Mouse (Mus musculus): ENCODE data around the gene Efnb2. TPM values are rescaled to one million over a fixed set of nuclear protein-coding genes. Genes with fewer than 3 reads are reported as not detected.

Efnb2 gene
- 33.8 and 34.7 TPM in 2 replicates for polyA plus RNA-seq (2016; fragmentation: Nextera tagmentation; extraction: Ambion mirVana)

- H3K9me3 ChIP-seq, result no peaks in the 10 kb centered on the region
- DNase-seq (ENCODE audit: low spot score), result peak; percentile 96
- under 1% methylated on average over 70 of the region's 70 CpGs for WGBS
- H3K27me3 ChIP-seq (ENCODE audit: insufficient read depth, poor library complexity, severe bottlenecking), result no peaks in the 10 kb centered on the region
- peaks cover 30% of the 10 kb centered on the region for H3K4me1 ChIP-seq (replicated peaks)
- peak within 1 kb of the TSS; percentile 98 for H3K4me3 ChIP-seq
- peaks cover 30% of the 10 kb centered on the region for H3K36me3 ChIP-seq
- peak within 1 kb of the TSS; percentile 98 for H3K27ac ChIP-seq
These were observed at the start of gene Efnb2 for GRCm38 (mm10) chr8:8661103-8661758. Gene Efnb2, minus strand, starts transcription at chr8:8661242.

DNA sequence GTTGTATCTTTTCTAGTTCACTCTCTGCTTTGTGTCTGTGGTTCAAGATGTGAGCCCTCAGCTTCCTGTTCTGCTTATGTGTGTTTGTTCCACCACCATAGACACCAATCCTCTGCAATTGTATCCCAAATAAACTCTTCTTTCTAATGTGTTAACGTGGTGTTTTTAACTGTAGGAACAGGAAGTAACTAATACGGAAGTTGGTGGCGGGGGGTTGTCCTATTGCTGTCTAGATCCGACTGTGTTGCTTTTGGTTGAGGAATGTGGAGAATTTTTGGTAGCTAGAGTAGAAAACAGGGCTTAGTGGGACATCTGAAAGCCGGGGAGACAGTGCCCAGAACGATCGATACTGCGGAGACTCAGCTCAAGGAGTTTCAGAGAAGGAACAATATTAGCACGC lies 43.8 kb upstream of the Efnb2 start:
- Histone ChIP-seq H3K27me3 (ENCODE audit: insufficient read depth, poor library complexity, severe bottlenecking) (no peaks in the 10 kb centered on the region), H3K27ac (no peak overlapping the region), H3K4me3 (no peak overlapping the region), H3K4me1 (replicated peaks) (no peaks in the 10 kb centered on the region), H3K36me3 (no peaks in the 10 kb centered on the region), H3K9me3 (no peaks in the 10 kb centered on the region)
- no peak for DNase-seq (ENCODE audit: low spot score)
- 77% methylated on average over 9 of the region's 9 CpGs for WGBS

GRCm38 (mm10) chr8:8703668-8704067 lies 42.6 kb upstream of the Efnb2 start:
- Histone ChIP-seq H3K27ac (no peak overlapping the region), H3K9me3 (no peaks in the 10 kb centered on the region), H3K36me3 (no peaks in the 10 kb centered on the region), H3K4me3 (no peak overlapping the region), H3K4me1 (replicated peaks) (no peaks in the 10 kb centered on the region), H3K27me3 (ENCODE audit: insufficient read depth, poor library complexity, severe bottlenecking) (no peaks in the 10 kb centered on the region)
- DNase-seq (ENCODE audit: low spot score), result no peak
- WGBS, result 83% methylated on average over 2 of the region's 2 CpGs

DNA sequence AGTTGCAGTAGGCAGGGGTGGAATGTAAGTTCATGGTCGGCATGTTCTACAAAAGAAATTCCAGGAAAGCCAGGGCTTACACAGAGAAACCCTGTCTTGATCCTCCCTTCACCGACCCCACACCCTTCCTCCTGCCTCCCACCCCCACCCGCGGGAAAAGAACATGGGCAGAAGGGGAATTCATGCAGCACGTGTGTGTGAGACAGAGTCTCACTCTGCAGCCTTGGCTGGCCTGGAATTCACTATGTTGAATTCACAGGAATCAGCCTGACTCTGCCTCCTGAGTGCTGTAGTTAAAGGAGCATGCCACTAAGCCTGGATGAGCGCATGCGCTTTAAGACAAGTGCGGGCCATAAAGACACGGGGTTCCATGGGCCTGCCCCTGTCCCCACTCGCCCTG lies 39.8 kb upstream of the Efnb2 start:
- Histone ChIP-seq H3K36me3 (no peaks in the 10 kb centered on the region), H3K27me3 (ENCODE audit: insufficient read depth, poor library complexity, severe bottlenecking) (no peaks in the 10 kb centered on the region), H3K4me3 (no peak overlapping the region), H3K9me3 (no peaks in the 10 kb centered on the region), H3K4me1 (replicated peaks) (no peaks in the 10 kb centered on the region), H3K27ac (no peak overlapping the region)
- no peak for DNase-seq (ENCODE audit: low spot score)
- 90% methylated on average over 10 of the region's 10 CpGs for WGBS

- Histone ChIP-seq H3K36me3 (no peaks in the 10 kb centered on the region), H3K27me3 (ENCODE audit: insufficient read depth, poor library complexity, severe bottlenecking) (no peaks in the 10 kb centered on the region), H3K9me3 (no peaks in the 10 kb centered on the region), H3K27ac (no peak overlapping the region), H3K4me1 (replicated peaks) (no peaks in the 10 kb centered on the region), H3K4me3 (no peak overlapping the region)
- 75% methylated on average over 4 of the region's 4 CpGs for WGBS
- no peak for DNase-seq (ENCODE audit: low spot score)
These were observed 39.2 kb upstream of the Efnb2 start for GRCm38 (mm10) chr8:8700229-8700628.

GRCm38 (mm10) chr8:8690146-8691092 lies 29.4 kb upstream of the Efnb2 start, which contains the start of gene Arglu1:
Gene Arglu1, minus strand, starts transcription at chr8:8690521.
- DNase-seq (ENCODE audit: low spot score), result peak; percentile 95
- H3K27ac ChIP-seq, result peak within 1 kb of the TSS; percentile 100
- under 1% methylated on average over 81 of the region's 81 CpGs for WGBS
- H3K27me3 ChIP-seq (ENCODE audit: insufficient read depth, poor library complexity, severe bottlenecking), result no peaks in the 10 kb centered on the region
- H3K36me3 ChIP-seq, result no peaks in the 10 kb centered on the region
- H3K9me3 ChIP-seq, result no peaks in the 10 kb centered on the region
- H3K4me3 ChIP-seq, result peak within 1 kb of the TSS; percentile 90
- H3K4me1 ChIP-seq (replicated peaks), result peaks cover 41% of the 10 kb centered on the region

DNA sequence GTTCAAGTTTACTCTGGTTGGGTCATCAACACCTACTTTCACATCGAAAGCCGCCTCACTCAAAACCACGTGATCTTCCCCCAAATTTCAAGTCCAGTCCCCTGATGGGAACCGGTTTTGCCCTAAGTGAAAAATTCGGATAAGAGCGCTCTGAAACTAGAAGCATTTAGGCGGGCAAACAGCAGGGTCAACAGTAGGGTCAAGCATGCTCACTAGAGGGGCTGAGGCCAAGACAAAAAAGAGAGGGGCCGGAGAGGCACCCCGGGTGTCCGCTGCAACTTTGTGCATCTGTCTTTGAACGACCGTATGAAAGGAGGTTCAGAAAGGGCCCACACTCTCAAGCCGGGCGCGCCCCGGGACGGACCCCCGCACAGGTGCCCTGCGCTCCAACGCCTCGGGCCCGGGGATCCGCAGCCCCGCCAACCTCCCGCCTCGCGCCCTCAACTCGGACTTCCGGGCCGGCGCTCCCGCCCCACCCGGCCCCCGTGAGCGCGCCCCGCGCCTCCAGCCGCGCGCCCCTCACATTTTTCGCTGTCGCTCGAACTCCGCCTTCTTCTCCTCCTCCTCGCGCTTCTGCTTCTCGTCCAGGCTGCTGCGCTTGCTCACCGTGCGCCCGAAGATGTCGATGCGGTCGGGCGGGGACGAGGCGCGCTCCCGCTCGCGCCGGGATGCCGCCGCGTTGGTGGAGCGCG lies 28.6 kb upstream of the Efnb2 start:
- WGBS, result under 1% methylated on average over 68 of the region's 68 CpGs
- peak; percentile 68 for DNase-seq (ENCODE audit: low spot score)
- Histone ChIP-seq H3K36me3 (no peaks in the 10 kb centered on the region), H3K27ac (peak overlapping the region; percentile 100), H3K27me3 (ENCODE audit: insufficient read depth, poor library complexity, severe bottlenecking) (no peaks in the 10 kb centered on the region), H3K9me3 (no peaks in the 10 kb centered on the region), H3K4me1 (replicated peaks) (peaks cover 42% of the 10 kb centered on the region), H3K4me3 (peak overlapping the region; percentile 90)

DNA sequence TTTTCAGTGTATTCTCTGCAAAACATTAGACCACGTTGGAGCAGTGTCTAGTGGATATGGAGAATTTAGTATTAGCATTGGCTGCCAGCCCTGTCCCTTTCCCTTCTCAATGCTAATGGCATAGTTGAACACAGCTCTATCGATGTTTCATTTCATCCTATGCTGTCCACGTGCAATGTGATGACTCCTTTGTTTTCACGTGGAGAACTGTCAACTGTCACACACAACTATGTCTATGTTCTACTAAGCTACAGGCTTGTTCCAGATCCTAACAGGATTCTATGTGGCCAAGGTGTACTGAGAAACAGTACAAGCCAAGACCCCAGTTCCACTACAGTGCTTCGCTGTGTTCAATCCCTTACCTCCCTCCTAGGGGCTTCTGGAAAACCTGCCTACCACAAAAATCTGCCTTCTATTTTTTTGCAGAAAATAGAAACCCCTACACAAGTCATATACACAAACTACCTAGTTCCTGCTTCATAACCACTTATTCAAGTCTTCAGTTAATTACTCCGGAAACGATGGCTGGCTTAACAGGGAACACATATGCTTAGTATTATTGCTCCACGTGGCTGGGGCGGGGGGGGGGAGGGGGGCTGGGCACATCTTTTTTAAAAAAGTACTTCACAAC lies 27.9 kb upstream of the Efnb2 start:
- peaks cover 42% of the 10 kb centered on the region for H3K4me1 ChIP-seq (replicated peaks)
- H3K9me3 ChIP-seq, result no peaks in the 10 kb centered on the region
- no peaks in the 10 kb centered on the region for H3K36me3 ChIP-seq
- H3K27ac ChIP-seq, result peak overlapping the region; percentile 100
- no peaks in the 10 kb centered on the region for H3K27me3 ChIP-seq (ENCODE audit: insufficient read depth, poor library complexity, severe bottlenecking)
- no peak for DNase-seq (ENCODE audit: low spot score)
- whole genome bisulfite sequencing, result 16% methylated on average over 9 of the region's 9 CpGs
- peak overlapping the region; percentile 90 for H3K4me3 ChIP-seq

- Histone ChIP-seq H3K9me3 (no peaks in the 10 kb centered on the region), H3K4me3 (no peak overlapping the region), H3K4me1 (replicated peaks) (peaks cover 39% of the 10 kb centered on the region), H3K27me3 (ENCODE audit: insufficient read depth, poor library complexity, severe bottlenecking) (no peaks in the 10 kb centered on the region), H3K36me3 (peaks cover 33% of the 10 kb centered on the region), H3K27ac (no peak overlapping the region)
- WGBS, result 90% methylated on average over 2 of the region's 2 CpGs
- DNase-seq (ENCODE audit: low spot score), result no peak
These were observed 24.5 kb upstream of the Efnb2 start for GRCm38 (mm10) chr8:8685517-8685916.

GRCm38 (mm10) chr8:8682697-8683096 lies 21.7 kb upstream of the Efnb2 start:
- 95% methylated on average over 3 of the region's 3 CpGs for WGBS
- no peak for DNase-seq (ENCODE audit: low spot score)
- H3K4me3 ChIP-seq, result no peak overlapping the region
- H3K9me3 ChIP-seq, result no peaks in the 10 kb centered on the region
- no peak overlapping the region for H3K27ac ChIP-seq
- H3K4me1 ChIP-seq (replicated peaks), result peaks cover 22% of the 10 kb centered on the region
- H3K36me3 ChIP-seq, result peaks cover 61% of the 10 kb centered on the region
- H3K27me3 ChIP-seq (ENCODE audit: insufficient read depth, poor library complexity, severe bottlenecking), result no peaks in the 10 kb centered on the region

GRCm38 (mm10) chr8:8678236-8678635 lies 17.2 kb upstream of the Efnb2 start:
- no peak for DNase-seq (ENCODE audit: low spot score)
- WGBS, result 91% methylated on average over 3 of the region's 3 CpGs
- Histone ChIP-seq H3K4me1 (replicated peaks) (no peaks in the 10 kb centered on the region), H3K36me3 (peaks cover 98% of the 10 kb centered on the region), H3K4me3 (no peak overlapping the region), H3K27ac (no peak overlapping the region), H3K9me3 (no peaks in the 10 kb centered on the region), H3K27me3 (ENCODE audit: insufficient read depth, poor library complexity, severe bottlenecking) (no peaks in the 10 kb centered on the region)

DNA sequence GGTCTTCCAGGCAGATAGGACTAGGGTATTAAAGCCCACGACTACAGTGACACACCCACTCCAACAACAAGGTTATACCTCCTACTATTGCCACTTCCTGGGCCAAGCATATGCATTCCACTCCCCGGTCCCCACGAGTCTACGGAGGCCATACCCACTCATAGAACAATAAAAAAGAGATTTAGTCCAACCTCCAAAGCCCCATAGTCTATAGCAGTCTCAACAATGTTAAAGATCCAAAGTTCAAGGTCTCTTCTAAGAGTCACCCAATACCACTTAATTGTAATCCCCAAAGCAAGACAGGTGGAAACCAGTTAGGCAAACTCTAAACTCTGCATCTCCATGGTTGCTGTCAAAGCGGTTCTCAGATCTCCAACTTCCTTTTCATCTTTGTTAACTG lies 13.8 kb upstream of the Efnb2 start:
- Histone ChIP-seq H3K36me3 (peaks cover 96% of the 10 kb centered on the region), H3K27ac (no peak overlapping the region)
- WGBS, result 88% methylated on average over 5 of the region's 5 CpGs

More for the DNA sequence above, 13.8 kb upstream of the Efnb2 start:
- Histone ChIP-seq H3K27me3 (ENCODE audit: insufficient read depth, poor library complexity, severe bottlenecking) (no peaks in the 10 kb centered on the region), H3K4me1 (replicated peaks) (no peaks in the 10 kb centered on the region), H3K4me3 (no peak overlapping the region), H3K9me3 (no peaks in the 10 kb centered on the region)
- DNase-seq (ENCODE audit: low spot score), result no peak
